Mouse (Mus musculus): ENCODE results near the gene Bcl6. TPM values are rescaled to one million over a fixed set of nuclear protein-coding genes. Genes with fewer than 3 reads are reported as not detected.

The Bcl6 gene
- total RNA-seq, 2 experiments from 2014 or later = 12.0 to 17.6 TPM

GRCm38 (mm10) chr16:23944801-23945200, 43.9 kb downstream of the Bcl6 start:
- no peak for DNase-seq (ENCODE audit: low spot score)
- intact Hi-C loops (cut with DNase I) = no loop called here

DNA sequence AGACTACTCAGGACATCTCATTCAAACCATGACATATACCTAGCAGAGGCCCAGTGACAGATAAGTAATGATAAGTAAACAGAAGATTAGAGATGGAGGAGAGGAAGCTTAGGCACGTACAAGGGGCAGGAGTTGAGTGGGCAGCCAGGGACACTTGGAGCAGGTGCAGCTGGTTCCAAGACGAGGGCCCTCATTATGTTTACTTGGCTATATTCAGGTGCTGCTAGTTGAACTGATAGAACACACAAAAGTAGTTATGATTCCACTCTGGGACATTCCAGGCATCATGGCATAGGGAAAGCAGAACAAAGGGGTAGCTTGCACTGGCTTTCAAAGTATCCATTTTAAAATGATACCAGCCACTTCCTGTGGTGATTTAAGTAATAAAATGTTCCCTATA, 54.3 kb downstream of the Bcl6 start:
- no peak for DNase-seq (ENCODE audit: low spot score)
- intact Hi-C loops (cut with DNase I) = no loop called here

- intact Hi-C loops (cut with DNase I) = no loop called here
Measured at GRCm38 (mm10) chr16:23932294-23932693, 56.4 kb downstream of the Bcl6 start, which contains the start of gene Rtp2. Gene Rtp2, minus strand, starts transcription at chr16:23932394.

GRCm38 (mm10) chr16:23931275-23931674, 57.4 kb downstream of the Bcl6 start:
- intact Hi-C loops (cut with DNase I) = no loop called here
- no peak for DNase-seq (ENCODE audit: low spot score)

More at GRCm38 (mm10) chr16:23932294-23932693, 56.4 kb downstream of the Bcl6 start, which contains the start of gene Rtp2:
- no peak for DNase-seq (ENCODE audit: low spot score)

DNA sequence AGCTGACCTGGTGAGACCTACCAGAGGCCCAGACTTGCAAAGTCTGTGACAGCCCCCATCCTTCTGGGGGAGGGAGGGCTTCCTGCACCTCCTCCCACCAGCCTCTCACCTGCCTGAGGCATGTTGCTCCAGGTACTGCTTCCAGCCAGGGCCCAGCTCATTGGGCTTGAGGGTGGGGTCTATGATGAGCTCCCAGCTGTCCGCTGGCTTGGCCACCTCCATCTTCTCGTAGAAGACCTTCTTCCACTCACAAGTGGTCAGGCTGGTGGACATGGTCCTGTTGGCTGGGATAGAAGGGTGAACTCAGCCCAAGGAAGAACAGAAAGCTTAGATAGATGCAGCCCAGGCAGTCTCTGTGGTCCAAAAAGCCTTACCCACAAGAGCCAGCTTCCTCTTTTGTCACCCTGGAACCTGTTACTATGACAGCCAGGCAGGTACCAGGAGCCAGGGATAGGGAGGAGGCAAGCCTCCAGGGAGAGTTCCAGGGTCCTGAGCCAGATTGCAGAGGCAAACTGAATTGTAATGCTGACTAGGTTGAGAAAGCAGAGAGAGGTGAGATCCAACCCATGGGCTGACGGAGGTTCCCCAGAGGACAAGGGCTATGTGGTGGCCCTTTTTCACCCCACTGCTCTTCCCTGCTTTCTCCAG, 58.1 kb downstream of the Bcl6 start:
- intact Hi-C loops (cut with DNase I) = no loop called here

GRCm38 (mm10) chr16:23927301-23928114, 61.1 kb downstream of the Bcl6 start:
- intact Hi-C loops (cut with DNase I) = no loop called here

More for the DNA sequence above, 58.1 kb downstream of the Bcl6 start:
- no peak for DNase-seq (ENCODE audit: low spot score)

GRCm38 (mm10) chr16:23922906-23923305, 65.7 kb downstream of the Bcl6 start:
- intact Hi-C loops (cut with DNase I) = no loop called here
- DNase-seq (ENCODE audit: low spot score) = no peak

More at GRCm38 (mm10) chr16:23927301-23928114, 61.1 kb downstream of the Bcl6 start:
- no peak for DNase-seq (ENCODE audit: low spot score)

DNA sequence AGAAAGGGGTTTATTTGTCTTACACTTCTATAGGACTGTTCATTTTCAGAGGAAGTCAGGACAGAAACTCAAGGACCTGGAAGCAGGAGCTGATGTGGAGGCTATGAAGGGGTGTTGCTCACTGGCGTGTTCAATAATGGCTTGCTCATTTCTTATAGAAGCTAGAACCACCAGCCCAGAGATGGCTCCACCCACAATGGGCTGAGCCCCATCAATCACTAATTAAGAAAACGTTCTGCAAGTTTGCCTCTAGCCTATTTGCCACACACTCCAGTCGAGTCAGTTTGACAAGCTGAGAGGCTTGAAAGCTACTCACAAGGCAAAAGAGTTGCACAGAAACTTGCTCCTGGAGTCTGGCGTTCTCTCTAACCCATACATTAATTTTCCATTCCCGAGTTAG, 67.0 kb downstream of the Bcl6 start:
- intact Hi-C loops (cut with DNase I) = no loop called here
- no peak for DNase-seq (ENCODE audit: low spot score)

DNA sequence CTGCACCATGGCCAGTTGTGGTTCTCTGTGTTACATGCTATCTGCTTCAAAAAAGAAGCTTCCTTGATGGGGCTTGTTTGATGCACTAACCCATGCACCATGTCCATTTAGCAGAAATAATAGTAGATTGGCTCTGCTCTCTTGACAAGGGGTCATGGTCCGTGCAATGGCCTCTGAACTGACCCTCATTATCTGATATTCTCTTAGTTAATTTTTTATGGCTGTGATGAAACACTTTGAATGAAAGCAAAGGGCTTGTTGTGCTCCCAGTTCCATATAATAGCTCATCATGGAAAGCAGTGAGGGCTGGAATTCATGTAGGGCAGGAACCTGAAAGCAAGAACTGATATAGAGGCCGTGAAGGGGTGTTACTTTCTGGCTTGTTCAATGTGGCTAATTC, 69.2 kb downstream of the Bcl6 start:
- intact Hi-C loops (cut with DNase I) = no loop called here
- DNase-seq (ENCODE audit: low spot score) = no peak

Other genes with a start within 250 kb of the Bcl6 start
- gene Sst, start 97.9 kb downstream of the Bcl6 start, total RNA-seq (2021) = not detected
- gene Rtp2, start 56.5 kb downstream of the Bcl6 start, total RNA-seq (2021) = not detected
- gene Gm37419, start 370 bp downstream of the Bcl6 start, total RNA-seq (2021) = not detected